Mouse (Mus musculus): ENCODE results near the gene Alg9.
A peak's percentile ranks its signal among the peaks of the same experiment; 100 is the strongest.

The Alg9 gene

GRCm38 (mm10) chr9:50852634-50853349 lies 78.0 kb downstream of the Alg9 start:
- no peak for DNase-seq (ENCODE audit: low read depth)

GRCm38 (mm10) chr9:50854376-50854775 lies 79.6 kb downstream of the Alg9 start:
- DNase-seq (ENCODE audit: low read depth) = no peak

GRCm38 (mm10) chr9:50855133-50855766 lies 80.4 kb downstream of the Alg9 start:
- no peak for DNase-seq (ENCODE audit: low read depth)

GRCm38 (mm10) chr9:50855780-50856179 lies 81.0 kb downstream of the Alg9 start:
- DNase-seq (ENCODE audit: low read depth) = no peak

GRCm38 (mm10) chr9:50856341-50857081 lies 81.7 kb downstream of the Alg9 start:
- DNase-seq (ENCODE audit: low read depth) = peak; percentile 95

GRCm38 (mm10) chr9:50857082-50857641 lies 82.3 kb downstream of the Alg9 start:
- DNase-seq (ENCODE audit: low read depth) = no peak

GRCm38 (mm10) chr9:50858681-50859080 lies 83.9 kb downstream of the Alg9 start:
- no peak for DNase-seq (ENCODE audit: low read depth)

GRCm38 (mm10) chr9:50861119-50861839 lies 86.5 kb downstream of the Alg9 start:
- DNase-seq (ENCODE audit: low read depth) = no peak

GRCm38 (mm10) chr9:50863824-50864223 lies 89.0 kb downstream of the Alg9 start:
- DNase-seq (ENCODE audit: low read depth) = peak; percentile 59

GRCm38 (mm10) chr9:50864877-50865276 lies 90.1 kb downstream of the Alg9 start:
- no peak for DNase-seq (ENCODE audit: low read depth)

GRCm38 (mm10) chr9:50865803-50866202 lies 91.0 kb downstream of the Alg9 start:
- peak; percentile 63 for DNase-seq (ENCODE audit: low read depth)

GRCm38 (mm10) chr9:50867015-50867414 lies 92.2 kb downstream of the Alg9 start:
- no peak for DNase-seq (ENCODE audit: low read depth)

GRCm38 (mm10) chr9:50868182-50868581 lies 93.4 kb downstream of the Alg9 start:
- no peak for DNase-seq (ENCODE audit: low read depth)

- DNase-seq (ENCODE audit: low read depth) = no peak
Measured at GRCm38 (mm10) chr9:50873210-50873609, 98.4 kb downstream of the Alg9 start.

GRCm38 (mm10) chr9:50874031-50874430 lies 99.2 kb downstream of the Alg9 start:
- DNase-seq (ENCODE audit: low read depth) = no peak

GRCm38 (mm10) chr9:50875470-50875869 lies 100.7 kb downstream of the Alg9 start:
- DNase-seq (ENCODE audit: low read depth) = no peak

- no peak for DNase-seq (ENCODE audit: low read depth)
Measured at GRCm38 (mm10) chr9:50876287-50876686, 101.5 kb downstream of the Alg9 start.

- DNase-seq (ENCODE audit: low read depth) = no peak
Measured at GRCm38 (mm10) chr9:50877431-50877830, 102.6 kb downstream of the Alg9 start.

- no peak for DNase-seq (ENCODE audit: low read depth)
Measured at GRCm38 (mm10) chr9:50882183-50882582, 107.4 kb downstream of the Alg9 start.

- no peak for DNase-seq (ENCODE audit: low read depth)
Measured at GRCm38 (mm10) chr9:50884093-50884492, 109.3 kb downstream of the Alg9 start.

- no peak for DNase-seq (ENCODE audit: low read depth)
Measured at GRCm38 (mm10) chr9:50884741-50885599, 110.2 kb downstream of the Alg9 start.
